33 mouse cellular contexts compared by ENCODE assay signal in genomic region chr13:56506871-56507496, GRCm38 (mm10). TPM values are rescaled to one million over a fixed set of nuclear protein-coding genes. Genes with fewer than 3 reads are reported as not detected.
A peak's percentile ranks its signal among the peaks of the same experiment; 100 is the strongest.
DNase-seq lines count a peak whose midpoint lies in the region; ATAC-seq lines count a peak whose summit lies in the region.
"Had no signal": no experiment of that assay in that cellular context is flagged by ENCODE, and none has a peak within 500 bp of the region (broad histone marks: within the 10 kb centered on the region; RNA-seq: fewer than 3 reads in every experiment).

No protein-coding gene starts in this region.

- DNase-seq in CD4-positive helper T cell, adult 2 months (ENCODE audit: low read depth, low spot score) = peak; percentile 86
- peak; percentile 25 to 52 for DNase-seq in thymus, postnatal 10 days (ENCODE audit: low spot score in 2 of 2)
- no peak for DNase-seq in kidney, adult 18-20 months
- no peak for DNase-seq in layer of hippocampus, adult 8-10 months (ENCODE audit: low spot score in 2 of 2)
- no peak for DNase-seq in heart, adult 9 months (ENCODE audit: low spot score in 2 of 2)
- DNase-seq in embryo, embryonic 11 days = no peak
- DNase-seq: adrenal gland, postnatal 36 days; B cell, adult 2 months; cerebellum, adult 2 months; cerebellum, postnatal 36 days; heart, adult 2 months; kidney, adult 9 months; kidney, postnatal 36 days; layer of hippocampus, adult 9-11 months; lung, embryonic 14.5 days; right cerebral cortex, postnatal 14 days had no signal

- ATAC-seq in activated CD4-positive, CD25-positive, alpha-beta regulatory T cell, adult 4 months = peak; percentile 89
- 0 out of 2 replicates have a peak, but pooled peaks have one; percentile 17 for ATAC-seq in megakaryocyte progenitor cell, adult 5-6 weeks (replicated peaks; ENCODE audit: poor library complexity)
- ATAC-seq: liver, embryonic 12.5 days; Patski had no signal

RNA-seq across cellular contexts. Expression of gene Fbxl21, which starts 15.3 kb away (rescaled TPM):
- polyA plus RNA-seq in activated CD4-positive, CD25-positive, alpha-beta regulatory T cell, adult 4 months (2017; shearing (Covaris generic)) = 1 to 10 TPM in 1 of 2 experiments, under 1 TPM in 1; 0.87 to 1.6 TPM
- 0.67 and 0.95 TPM in 2 replicates for total RNA-seq in megakaryocyte progenitor cell, adult 5-6 weeks (2015)
- not detected in 2 replicates for total RNA-seq in megakaryocyte progenitor cell, adult 5-6 weeks (2017)
- 10 to 100 TPM in 1 of 4 experiments, 1 to 10 TPM in 3; 6.4 to 10.3 (median 8.0) TPM for total RNA-seq in layer of hippocampus, adult 8-10 months (2022)

RNA-seq across cellular contexts. Expression of gene Il9, which starts 24.9 kb away (rescaled TPM):
- not detected for polyA plus RNA-seq in activated CD4-positive, CD25-positive, alpha-beta regulatory T cell, adult 4 months (2017; shearing (Covaris generic))
- total RNA-seq in megakaryocyte progenitor cell, adult 5-6 weeks (2015) = not detected in 2 replicates
- not detected in 2 replicates for total RNA-seq in megakaryocyte progenitor cell, adult 5-6 weeks (2017)
- not detected for total RNA-seq in layer of hippocampus, adult 8-10 months (2022)
- total RNA-seq: adrenal gland, postnatal 36 days; ES-E14; gastrocnemius, adult 8-10 months; heart, adult 2 months had no signal
- polyA plus RNA-seq: cerebellum, adult 2 months; embryonic facial prominence, embryonic 11.5 days; forebrain, embryonic 12.5 days; frontal cortex, adult 2 months; heart, adult 2 months; heart, embryonic 16.5 days; hindbrain, embryonic 12.5 days; intestine, embryonic 14.5 days; limb, embryonic 12.5 days; liver, embryonic 12.5 days; lung, embryonic 14.5 days; macrophage; midbrain, embryonic 12.5 days; neural tube, embryonic 14.5 days; Patski; stomach, postnatal 0 days had no signal

RNA-seq across cellular contexts. Expression of gene Lect2, which starts 41.3 kb away (rescaled TPM):
- not detected for polyA plus RNA-seq in activated CD4-positive, CD25-positive, alpha-beta regulatory T cell, adult 4 months (2017; shearing (Covaris generic))
- total RNA-seq in megakaryocyte progenitor cell, adult 5-6 weeks (2015) = not detected in 2 replicates
- not detected in 2 replicates for total RNA-seq in megakaryocyte progenitor cell, adult 5-6 weeks (2017)
- not detected for total RNA-seq in layer of hippocampus, adult 8-10 months (2022)
- total RNA-seq: adrenal gland, postnatal 36 days; ES-E14; gastrocnemius, adult 8-10 months; heart, adult 2 months had no signal
- polyA plus RNA-seq: cerebellum, adult 2 months; embryonic facial prominence, embryonic 11.5 days; forebrain, embryonic 12.5 days; frontal cortex, adult 2 months; heart, adult 2 months; heart, embryonic 16.5 days; hindbrain, embryonic 12.5 days; limb, embryonic 12.5 days; lung, embryonic 14.5 days; macrophage; midbrain, embryonic 12.5 days; neural tube, embryonic 14.5 days; Patski had no signal

Comparison
In these comparisons a context has a peak if more than half of its experiments do, and no peak if none do; other contexts are left out.
1. DNase-seq: peak in CD4-positive helper T cell, adult 2 months (single experiment) and thymus, postnatal 10 days (2 of 2); none in kidney, adult 18-20 months (single experiment), layer of hippocampus, adult 8-10 months (0 of 2), heart, adult 9 months (0 of 2) and embryo, embryonic 11 days (single experiment).